Mouse (Mus musculus) midbrain, embryonic 16.5 days (tissue): ENCODE measurements around the gene Aifm2. TPM values are rescaled to one million over a fixed set of nuclear protein-coding genes. Genes with fewer than 3 reads are reported as not detected.
A peak's percentile ranks its signal among the peaks of the same experiment; 100 is the strongest.

ENCODE experiments used
- ATAC-seq: fragments of 200-750 bp; cut with Nextera tagmentation; 2 replicates; pipeline ENCODE4 v1.8.0; 2017; ENCODE audit warnings: moderate TSS enrichment
- H3K27ac ChIP-seq: fragments of 300-500 bp; sonication (generic); 2 replicates; pipeline ENCODE4 v1.5.1; 2014; ENCODE audit warnings: mild to moderate bottlenecking, low read length, mixed read lengths
- H3K27me3 ChIP-seq: fragments of 300-500 bp; sonication (generic); 2 replicates; pipeline ENCODE4 v1.6.1; 2014; ENCODE audit warnings: low read depth, low read length, mixed read lengths; ENCODE audit not compliant: control insufficient read depth, insufficient read depth
- H3K36me3 ChIP-seq: fragments of 300-500 bp; sonication (generic); 2 replicates; pipeline ENCODE4 v1.6.1; 2014; ENCODE audit warnings: mild to moderate bottlenecking, low read length, moderate library complexity, mixed read lengths; ENCODE audit not compliant: control insufficient read depth, insufficient read depth
- H3K4me1 ChIP-seq: fragments of 300-500 bp; sonication (generic); 2 replicates; pipeline ENCODE4 v1.6.1; 2014; ENCODE audit warnings: mild to moderate bottlenecking, low read length, mixed read lengths; ENCODE audit not compliant: control insufficient read depth, insufficient read depth
- H3K4me2 ChIP-seq: fragments of 300-500 bp; sonication (generic); 2 replicates; pipeline ENCODE4 v1.6.1; 2014; ENCODE audit warnings: mild to moderate bottlenecking, low read length, mixed read lengths
- H3K4me3 ChIP-seq: fragments of 300-500 bp; sonication (generic); 2 replicates; pipeline ENCODE4 v1.5.1; 2014; ENCODE audit warnings: low read depth, mild to moderate bottlenecking, low read length, moderate library complexity, mixed read lengths
- H3K9ac ChIP-seq: fragments of 300-500 bp; sonication (generic); 2 replicates; pipeline ENCODE4 v1.6.1; 2014; ENCODE audit warnings: low read depth, low read length, mixed read lengths
- H3K9me3 ChIP-seq: fragments of 300-500 bp; sonication (generic); replicated peaks from 2 replicates; pipeline ENCODE4 v1.6.1; 2014; ENCODE audit warnings: mild to moderate bottlenecking, low read length, mixed read lengths; ENCODE audit not compliant: control insufficient read depth, poor library complexity, severe bottlenecking
- WGBS: fragments of 180-500 bp; shearing (Covaris S2); extraction: QIAGEN DNeasy Blood & Tissue Kit; methylation state at CpG from one replicate; pipeline ENCODE4 v1.1.7; 2014; 5-methylcytosine and 5-hydroxymethylcytosine counted together
- polyA plus RNA-seq: library from polyadenylated mRNA; unstranded; fragments of >200 nt; fragmentation: Nextera tagmentation; extraction: Ambion mirVana; gene quantifications from 2 replicates; pipeline ENCODE4 v1.2.1, GENCODE M21; 2015

Gene Aifm2
- polyA plus RNA-seq: 13.2 and 13.9 TPM in 2 replicates

GRCm38 (mm10) chr10:61714771-61715461 lies at the start of gene Aifm2:
TSS of gene Aifm2 (plus strand) at chr10:61715263.
- WGBS: 13% methylated on average over 33 of the region's 36 CpGs

GRCm38 (mm10) chr10:61665651-61666050 lies 49.4 kb upstream of the Aifm2 start:
- H3K27me3 ChIP-seq: no peaks in the 10 kb centered on the region
- no peak overlapping the region for H3K9ac ChIP-seq
- WGBS: 90% methylated on average over 3 of the region's 3 CpGs
- H3K4me1 ChIP-seq: peaks cover 9% of the 10 kb centered on the region
- H3K36me3 ChIP-seq: peaks cover 31% of the 10 kb centered on the region
- no peak overlapping the region for H3K4me2 ChIP-seq
- ATAC-seq: no peak
- no peaks in the 10 kb centered on the region for H3K9me3 ChIP-seq
- H3K4me3 ChIP-seq: no peak overlapping the region
- no peak overlapping the region for H3K27ac ChIP-seq

More at GRCm38 (mm10) chr10:61714771-61715461, at the start of gene Aifm2:
- H3K4me3 ChIP-seq: peak within 1 kb of the TSS; percentile 57
- H3K36me3 ChIP-seq: no peaks in the 10 kb centered on the region
- peaks cover 6% of the 10 kb centered on the region for H3K4me1 ChIP-seq
- no peaks in the 10 kb centered on the region; the same call in 1 of the 2 replicates for H3K27me3 ChIP-seq
- no peaks in the 10 kb centered on the region for H3K9me3 ChIP-seq
- no peak within 1 kb of the TSS for H3K27ac ChIP-seq
- H3K4me2 ChIP-seq: peak within 1 kb of the TSS; percentile 94
- peak within 1 kb of the TSS; percentile 65 for H3K9ac ChIP-seq
- ATAC-seq: peak; percentile 68

DNA sequence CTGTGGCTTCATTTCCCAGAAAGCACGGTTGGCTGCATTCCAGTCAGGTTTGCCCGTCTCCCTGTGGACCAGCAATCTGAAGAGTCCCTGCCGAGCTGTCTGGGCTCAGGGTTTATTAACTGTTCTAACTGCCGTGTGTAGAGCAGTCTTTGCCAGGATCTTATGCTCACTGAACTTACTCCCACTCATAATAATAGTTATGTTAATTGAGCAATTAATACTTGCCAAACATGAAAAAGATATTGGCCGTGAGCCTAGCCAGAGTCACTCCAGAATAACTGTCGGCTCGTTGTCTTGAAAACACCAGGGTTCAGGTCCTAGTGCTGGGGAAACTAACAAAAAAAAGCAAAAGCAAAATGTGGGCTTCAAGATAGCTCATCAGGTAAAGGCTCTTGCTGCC lies 45.8 kb upstream of the Aifm2 start:
- no peak overlapping the region for H3K4me3 ChIP-seq
- H3K9ac ChIP-seq: no peak overlapping the region
- 78% methylated on average over 7 of the region's 7 CpGs for WGBS
- no peaks in the 10 kb centered on the region for H3K4me1 ChIP-seq
- no peak overlapping the region for H3K4me2 ChIP-seq
- no peak for ATAC-seq
- H3K27ac ChIP-seq: no peak overlapping the region
- peaks cover 50% of the 10 kb centered on the region for H3K36me3 ChIP-seq
- H3K27me3 ChIP-seq: no peaks in the 10 kb centered on the region
- no peaks in the 10 kb centered on the region for H3K9me3 ChIP-seq

DNA sequence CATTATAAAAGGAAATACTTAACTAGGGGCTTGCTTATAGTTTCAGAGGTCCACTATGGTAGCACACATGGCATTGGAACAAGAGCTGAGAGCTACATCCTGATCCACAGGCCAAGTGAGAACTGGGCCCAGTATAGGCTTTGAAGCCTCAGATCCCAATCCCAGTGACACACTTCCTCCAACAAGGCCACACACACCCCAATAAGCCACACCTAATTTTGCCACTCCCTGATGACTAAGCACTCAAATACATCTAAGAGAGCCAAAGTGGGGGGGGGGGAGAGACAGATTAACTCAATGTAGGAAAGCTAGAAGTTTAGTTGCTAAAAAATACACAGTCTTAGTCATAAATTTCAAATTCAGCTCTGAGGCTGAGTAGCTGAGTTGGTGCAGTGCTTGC lies 45.2 kb upstream of the Aifm2 start:
- H3K4me3 ChIP-seq: no peak overlapping the region
- peaks cover 54% of the 10 kb centered on the region for H3K36me3 ChIP-seq
- no peaks in the 10 kb centered on the region for H3K27me3 ChIP-seq
- ATAC-seq: no peak
- H3K4me2 ChIP-seq: no peak overlapping the region
- no peaks in the 10 kb centered on the region for H3K4me1 ChIP-seq
- no peak overlapping the region for H3K9ac ChIP-seq
- H3K9me3 ChIP-seq: no peaks in the 10 kb centered on the region
- H3K27ac ChIP-seq: no peak overlapping the region

DNA sequence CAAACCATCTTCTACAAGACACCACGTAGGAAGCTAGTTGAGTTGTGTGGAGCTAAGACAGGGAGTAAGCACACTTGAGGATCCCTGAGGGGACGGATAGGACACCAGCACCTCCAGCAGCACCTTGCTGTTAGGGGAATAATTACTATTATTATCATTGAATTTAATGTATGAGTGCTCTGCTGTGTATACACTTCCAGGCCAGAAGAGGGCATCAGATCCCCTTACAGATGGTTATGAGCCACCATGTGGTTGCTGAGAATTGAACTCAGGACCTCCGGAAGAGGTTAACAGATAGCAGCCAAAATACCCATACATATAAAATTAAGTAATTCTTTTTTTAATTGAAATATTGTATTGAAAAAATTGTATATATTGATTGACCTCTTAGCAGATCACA lies 44.3 kb upstream of the Aifm2 start:
- H3K27me3 ChIP-seq: no peaks in the 10 kb centered on the region
- H3K9me3 ChIP-seq: no peaks in the 10 kb centered on the region
- no peak overlapping the region for H3K4me3 ChIP-seq
- H3K9ac ChIP-seq: no peak overlapping the region
- 95% methylated on average over 3 of the region's 3 CpGs for WGBS
- H3K36me3 ChIP-seq: peaks cover 50% of the 10 kb centered on the region
- no peak overlapping the region for H3K27ac ChIP-seq
- H3K4me2 ChIP-seq: no peak overlapping the region
- no peak for ATAC-seq
- no peaks in the 10 kb centered on the region for H3K4me1 ChIP-seq

DNA sequence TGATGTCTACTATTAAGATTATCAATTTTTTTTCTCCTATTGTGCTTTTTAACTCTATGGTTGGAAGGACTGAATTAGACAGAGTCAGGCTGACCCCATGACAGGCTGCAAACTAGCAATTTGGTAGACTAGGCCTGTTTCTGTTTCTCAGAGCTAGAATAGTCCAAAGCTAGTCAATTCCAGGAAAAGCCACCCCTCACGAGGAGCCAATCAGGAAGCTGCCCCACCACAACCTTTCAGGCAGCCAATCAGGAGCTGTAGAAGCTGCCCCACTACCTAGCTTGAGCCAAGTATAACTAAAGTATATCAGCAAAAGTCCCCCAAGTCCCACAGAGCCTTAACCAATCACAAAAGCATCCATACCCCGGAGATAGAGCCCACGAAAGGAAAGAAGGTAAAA lies 39.1 kb upstream of the Aifm2 start:
- Histone ChIP-seq H3K4me2 (no peak overlapping the region), H3K27ac (no peak overlapping the region), H3K27me3 (no peaks in the 10 kb centered on the region), H3K9me3 (no peaks in the 10 kb centered on the region), H3K36me3 (peaks cover 26% of the 10 kb centered on the region), H3K4me1 (peaks cover 6% of the 10 kb centered on the region), H3K4me3 (no peak overlapping the region), H3K9ac (no peak overlapping the region)
- ATAC-seq: no peak
- WGBS: 80% methylated on average over 3 of the region's 3 CpGs

GRCm38 (mm10) chr10:61679545-61679944 lies 35.5 kb upstream of the Aifm2 start:
- H3K9ac ChIP-seq: peak overlapping the region; percentile 97
- peak; percentile 15 for ATAC-seq

DNA sequence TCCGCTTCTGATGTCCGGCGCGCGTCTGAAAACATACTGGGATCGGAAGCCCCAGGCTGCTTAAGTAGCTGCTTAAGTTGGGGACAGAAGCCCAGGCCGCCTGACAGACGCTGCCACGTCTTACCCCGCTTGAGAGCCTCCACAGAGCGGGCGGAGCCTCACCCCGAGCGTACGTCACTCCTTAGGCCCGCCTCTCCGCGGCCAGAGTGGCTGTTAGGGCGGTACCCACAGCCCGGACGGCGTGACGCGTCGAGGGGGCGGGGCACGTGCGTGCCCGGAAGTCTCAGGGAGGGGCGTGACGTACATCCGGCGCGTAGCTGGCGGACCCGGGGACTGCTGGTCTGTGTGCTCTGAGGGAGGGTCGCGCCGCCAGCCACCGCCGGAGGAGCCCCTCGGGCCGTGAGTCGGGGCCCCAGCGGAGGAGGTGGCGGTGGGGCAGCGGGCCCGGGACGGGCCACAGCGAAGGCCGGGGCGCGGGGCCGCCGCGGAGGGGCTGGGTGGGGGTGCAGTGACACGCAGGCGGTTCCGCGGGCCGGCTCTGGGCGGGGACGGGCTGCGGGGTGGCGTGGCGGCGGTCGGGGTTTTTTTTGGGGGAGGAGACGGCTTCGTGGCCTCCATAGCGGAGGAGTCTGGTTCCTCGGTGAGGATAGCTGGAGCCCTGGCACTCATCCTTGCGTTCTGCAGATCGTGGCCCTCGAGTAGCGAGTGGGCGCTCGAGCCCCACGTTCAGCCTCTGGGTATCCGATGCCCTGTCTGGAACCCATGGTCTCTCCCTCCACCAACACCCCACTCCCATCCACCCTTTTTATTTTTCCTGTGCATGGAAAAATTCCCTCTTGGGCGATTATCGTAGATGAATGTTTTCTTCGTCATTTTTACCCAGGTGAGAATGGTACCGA lies 34.8 kb upstream of the Aifm2 start, which contains the start of gene Sar1a:
TSS of gene Sar1a (plus strand) at position 285 of the 899 bp plus-strand sequence.
- peak within 1 kb of the TSS; percentile 83 for H3K27ac ChIP-seq
- WGBS: under 1% methylated on average over 72 of the region's 84 CpGs

More at GRCm38 (mm10) chr10:61679545-61679944, 35.5 kb upstream of the Aifm2 start:
- H3K36me3 ChIP-seq: peaks cover 7% of the 10 kb centered on the region
- H3K9me3 ChIP-seq: no peaks in the 10 kb centered on the region
- H3K4me3 ChIP-seq: peak overlapping the region; percentile 96
- 33% methylated on average over 9 of the region's 9 CpGs for WGBS
- H3K4me2 ChIP-seq: peak overlapping the region; percentile 72
- peak overlapping the region; percentile 81 for H3K27ac ChIP-seq
- H3K4me1 ChIP-seq: peaks cover 18% of the 10 kb centered on the region
- H3K27me3 ChIP-seq: no peaks in the 10 kb centered on the region

DNA sequence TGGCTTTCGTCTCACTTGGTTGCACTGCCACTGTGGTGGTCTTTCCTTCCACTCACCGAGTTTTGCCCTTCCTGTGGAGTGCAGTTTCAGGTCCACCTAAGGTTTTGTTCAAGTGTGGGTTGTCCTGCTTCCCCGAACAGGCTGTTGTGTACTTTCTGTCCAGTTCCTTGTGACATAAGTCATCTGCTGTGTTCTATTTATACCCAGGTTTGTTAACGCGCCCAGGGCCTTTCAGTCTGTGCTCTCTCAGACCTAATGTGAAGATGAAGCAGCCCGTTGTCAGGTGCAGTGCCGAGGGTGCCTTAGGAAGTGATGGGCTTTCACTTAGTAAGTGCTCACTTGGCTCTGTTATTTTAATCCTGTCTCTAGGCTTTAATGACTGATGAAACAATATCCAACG lies 25.7 kb upstream of the Aifm2 start:
- 93% methylated on average over 8 of the region's 8 CpGs for WGBS
- H3K27ac ChIP-seq: no peak overlapping the region
- no peaks in the 10 kb centered on the region for H3K9me3 ChIP-seq
- H3K27me3 ChIP-seq: no peaks in the 10 kb centered on the region
- no peak for ATAC-seq
- no peak overlapping the region for H3K4me2 ChIP-seq
- no peaks in the 10 kb centered on the region for H3K4me1 ChIP-seq
- no peak overlapping the region for H3K4me3 ChIP-seq
- H3K9ac ChIP-seq: no peak overlapping the region
- peaks cover 47% of the 10 kb centered on the region for H3K36me3 ChIP-seq

More for the DNA sequence above, 34.8 kb upstream of the Aifm2 start, which contains the start of gene Sar1a:
- peak within 1 kb of the TSS; percentile 72 for H3K4me2 ChIP-seq
- peaks cover 3% of the 10 kb centered on the region for H3K36me3 ChIP-seq
- H3K9me3 ChIP-seq: no peaks in the 10 kb centered on the region
- no peaks in the 10 kb centered on the region for H3K27me3 ChIP-seq
- H3K4me3 ChIP-seq: peak within 1 kb of the TSS; percentile 96
- ATAC-seq: peak; percentile 99
- peak within 1 kb of the TSS; percentile 97 for H3K9ac ChIP-seq
- peaks cover 18% of the 10 kb centered on the region for H3K4me1 ChIP-seq
